Mouse (Mus musculus) adrenal gland, postnatal 25 days (tissue): Measurements from ENCODE around the gene Oaz2. TPM values are rescaled to one million over a fixed set of nuclear protein-coding genes. Genes with fewer than 3 reads are reported as not detected.
A peak's percentile ranks its signal among the peaks of the same experiment; 100 is the strongest.
"Not testable (repeated sequence)": the region's sequence is repeated elsewhere in the genome, so short reads cannot be mapped to it uniquely, and the experiment has no call there.

Experiments used
- DNase-seq: peaks from one replicate; pipeline ENCODE4 v3.0.0; 2021; ENCODE audit warnings: mixed read lengths
- total RNA-seq: library from RNA; stranded (reverse); gene quantifications from 2 replicates; pipeline ENCODE4 v1.2.3, GENCODE M21; 2021

Oaz2 gene
- total RNA-seq, 1 experiment from 2014 or later, result 131 TPM

GRCm38 (mm10) chr9:65651957-65652356 lies 15.8 kb upstream of the Oaz2 start:
- DNase-seq, result not testable (repeated sequence)

- no peak for DNase-seq
These were observed 14.1 kb upstream of the Oaz2 start for GRCm38 (mm10) chr9:65653741-65654140.

GRCm38 (mm10) chr9:65654700-65655237 lies 13.0 kb upstream of the Oaz2 start:
- no peak for DNase-seq

- no peak for DNase-seq
These were observed 12.3 kb upstream of the Oaz2 start for GRCm38 (mm10) chr9:65655540-65655939.

DNA sequence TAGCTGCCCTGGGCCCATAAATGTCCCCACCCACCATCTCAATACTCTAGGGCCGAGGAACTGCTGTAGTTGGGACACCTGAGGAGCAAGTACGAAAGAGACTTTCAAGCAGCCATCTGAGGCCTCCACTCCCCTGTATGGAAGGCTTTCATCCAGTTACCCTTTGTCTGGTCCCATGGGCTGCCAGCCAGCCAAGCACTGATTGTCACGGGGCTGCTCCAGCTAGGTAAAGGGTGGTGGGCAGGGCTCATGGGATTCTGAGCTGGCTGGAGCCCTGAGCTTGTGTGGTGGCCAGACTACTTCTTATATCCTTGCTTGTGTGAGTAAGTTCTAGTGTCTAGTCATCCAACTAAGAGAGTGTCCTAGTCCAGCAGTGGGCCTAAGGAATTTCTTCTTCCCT lies 10.6 kb upstream of the Oaz2 start:
- peak; percentile 21 for DNase-seq

DNA sequence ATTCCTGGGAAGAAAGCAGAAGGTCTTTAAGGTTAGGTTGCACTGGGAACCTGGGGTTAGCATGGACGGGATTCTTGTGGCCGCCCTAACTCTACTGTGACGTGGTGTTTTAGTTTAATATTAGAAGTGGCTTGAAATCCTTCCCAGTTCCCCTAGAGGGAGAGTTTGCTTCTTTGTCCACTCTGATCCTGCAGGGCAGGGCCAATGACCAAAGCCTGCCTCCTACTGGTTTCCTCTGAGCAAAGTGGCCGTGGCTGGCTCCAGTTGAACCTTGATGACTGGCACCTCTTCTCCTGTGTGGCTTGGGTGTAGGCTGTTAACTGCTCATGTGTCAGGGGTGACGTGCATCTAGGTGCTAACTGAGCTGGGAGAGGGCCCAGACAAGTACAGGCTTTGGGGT lies 6.8 kb upstream of the Oaz2 start:
- DNase-seq, result no peak

DNA sequence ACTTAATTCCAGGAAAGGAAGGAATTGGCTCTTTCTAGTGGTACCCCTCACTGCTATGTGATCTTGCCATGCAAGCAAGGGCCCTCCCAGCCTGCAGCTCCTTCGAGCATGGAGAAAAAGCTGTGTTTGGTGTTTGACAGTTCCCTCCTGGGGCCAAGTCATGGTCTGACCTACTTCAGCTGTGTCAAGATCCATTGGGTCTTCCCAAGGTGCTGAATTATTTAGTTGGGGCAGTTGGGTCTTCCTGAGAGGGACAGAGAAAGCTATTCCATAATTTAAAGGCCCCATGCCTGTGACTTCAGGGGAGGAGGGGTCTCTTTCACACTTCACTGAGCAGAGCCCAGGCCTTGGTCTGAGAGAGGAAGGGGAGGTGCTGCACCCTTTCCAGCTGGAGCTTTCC lies 6.3 kb upstream of the Oaz2 start:
- no peak for DNase-seq

GRCm38 (mm10) chr9:65664163-65664562 lies 3.6 kb upstream of the Oaz2 start:
- peak; percentile 63 for DNase-seq

DNA sequence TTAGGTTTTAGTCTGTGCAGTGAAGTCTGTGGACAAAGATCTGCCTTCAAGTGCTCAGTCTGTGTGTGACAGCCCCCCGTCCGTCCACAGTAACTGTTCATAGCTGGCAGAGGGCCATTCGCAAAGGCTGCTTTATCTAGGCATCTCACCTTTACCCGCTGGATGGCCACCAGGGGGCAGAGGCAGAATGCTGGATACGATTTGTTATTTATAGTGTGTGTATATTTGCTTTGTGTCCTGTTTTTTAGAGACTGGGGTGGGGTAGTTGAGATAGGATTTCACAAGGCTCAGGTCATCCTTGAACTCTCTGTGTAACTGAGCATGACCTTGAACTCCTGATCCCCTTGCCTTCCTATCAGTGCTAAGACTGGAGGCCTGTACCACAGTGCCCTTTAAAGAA lies 1.8 kb upstream of the Oaz2 start:
- DNase-seq, result peak; percentile 75

GRCm38 (mm10) chr9:65671431-65671931 lies 3.7 kb downstream of the Oaz2 start:
- peak; percentile 76 for DNase-seq

DNA sequence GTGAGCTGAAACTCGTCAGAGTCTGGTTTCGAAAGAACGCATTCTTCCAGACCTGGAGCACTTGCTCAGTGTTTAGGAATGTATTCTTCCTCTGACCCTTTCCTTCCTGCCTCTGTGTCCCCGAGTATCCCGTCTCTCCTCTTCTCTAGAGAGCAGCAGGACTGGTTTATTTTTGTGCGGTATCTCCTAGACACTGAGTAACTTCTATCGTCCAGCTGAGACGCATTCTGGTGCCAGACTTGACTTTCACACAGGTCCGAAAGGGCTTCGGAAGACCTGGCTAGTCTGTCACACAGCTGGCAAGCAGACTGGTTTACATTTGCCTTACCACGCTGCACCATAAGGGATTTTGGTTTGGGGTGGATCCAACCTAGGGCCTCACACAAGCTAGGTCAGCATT lies 5.2 kb downstream of the Oaz2 start:
- no peak for DNase-seq

DNA sequence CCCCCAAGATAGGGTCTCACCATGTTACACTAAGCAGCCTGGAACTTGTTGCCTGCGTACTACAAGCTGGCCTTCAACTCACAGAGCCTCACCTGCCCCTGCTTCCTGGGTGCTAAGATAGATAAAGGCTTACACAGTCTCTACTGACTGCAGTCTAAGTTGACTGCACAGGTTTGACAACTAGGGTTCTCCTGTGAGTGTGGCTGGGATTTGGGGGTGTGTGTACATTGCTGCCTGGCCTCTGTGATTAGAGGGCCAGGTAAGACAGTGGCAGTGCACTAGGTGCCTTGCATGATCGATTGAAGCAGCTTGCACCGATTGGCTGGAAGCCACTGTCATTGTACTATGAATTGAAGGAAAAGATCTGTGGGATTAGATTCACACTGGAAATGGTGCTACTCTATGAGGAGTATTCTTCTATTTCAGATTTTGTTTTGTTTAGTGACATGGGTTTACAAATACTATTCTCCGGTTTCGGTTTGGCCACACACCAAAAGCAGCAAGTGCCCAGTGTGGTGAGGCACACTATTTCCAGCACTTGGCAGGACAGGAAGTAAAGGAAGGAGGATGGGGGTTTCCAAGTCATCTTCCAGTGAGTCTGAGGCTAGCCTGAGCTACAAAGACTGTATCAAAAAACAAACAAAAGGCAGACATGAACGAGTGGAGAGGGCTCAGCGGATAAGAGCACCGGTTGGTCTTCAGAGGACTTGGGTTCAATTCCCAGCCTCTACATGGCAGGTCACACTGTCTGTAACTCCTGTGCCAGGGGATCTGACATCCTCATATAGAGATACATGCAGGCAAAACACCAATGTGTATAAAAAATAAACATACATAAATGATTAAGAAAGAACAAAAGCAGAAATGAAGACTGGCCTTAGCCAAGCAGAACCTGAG lies 7.9 kb downstream of the Oaz2 start:
- no peak for DNase-seq

GRCm38 (mm10) chr9:65676358-65677118 lies 8.7 kb downstream of the Oaz2 start:
- DNase-seq, result peak; percentile 98

GRCm38 (mm10) chr9:65677119-65677462 lies 9.3 kb downstream of the Oaz2 start:
- no peak for DNase-seq

DNA sequence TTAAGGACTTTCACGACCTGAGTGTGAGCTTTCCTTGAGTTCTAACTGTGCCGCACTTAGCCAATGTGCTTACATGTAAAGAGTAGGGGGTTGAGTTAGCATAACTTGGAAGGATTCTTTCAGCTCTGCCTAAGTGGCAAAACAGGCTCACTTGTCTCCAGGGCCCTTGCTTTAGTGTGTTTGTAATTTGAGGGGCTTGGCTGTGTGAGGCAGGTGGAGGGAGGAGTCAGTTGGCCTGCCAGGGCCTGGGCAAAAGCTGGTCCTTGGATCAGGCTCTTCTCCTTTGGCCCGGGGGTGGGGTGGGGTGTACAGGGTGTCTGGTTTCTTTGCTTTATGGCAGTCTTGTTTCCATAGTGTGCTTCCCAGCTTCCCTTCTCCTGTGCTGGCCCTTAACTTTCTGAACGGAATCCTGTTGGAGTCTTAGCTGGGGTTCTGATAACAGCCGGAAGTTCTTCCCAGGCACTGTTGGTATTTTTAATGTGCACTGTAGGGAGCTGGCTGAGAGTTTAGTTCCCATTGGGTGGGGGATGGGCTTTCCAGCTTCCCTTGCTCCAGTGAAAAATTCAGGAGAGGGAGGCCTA lies 11.5 kb downstream of the Oaz2 start:
- peak; percentile 24 for DNase-seq

- no peak for DNase-seq
These were observed 13.3 kb downstream of the Oaz2 start for GRCm38 (mm10) chr9:65680938-65681633.

GRCm38 (mm10) chr9:65681634-65681940 lies 13.8 kb downstream of the Oaz2 start:
- DNase-seq, result no peak

GRCm38 (mm10) chr9:65682183-65682582 lies 14.4 kb downstream of the Oaz2 start:
- DNase-seq, result no peak

DNA sequence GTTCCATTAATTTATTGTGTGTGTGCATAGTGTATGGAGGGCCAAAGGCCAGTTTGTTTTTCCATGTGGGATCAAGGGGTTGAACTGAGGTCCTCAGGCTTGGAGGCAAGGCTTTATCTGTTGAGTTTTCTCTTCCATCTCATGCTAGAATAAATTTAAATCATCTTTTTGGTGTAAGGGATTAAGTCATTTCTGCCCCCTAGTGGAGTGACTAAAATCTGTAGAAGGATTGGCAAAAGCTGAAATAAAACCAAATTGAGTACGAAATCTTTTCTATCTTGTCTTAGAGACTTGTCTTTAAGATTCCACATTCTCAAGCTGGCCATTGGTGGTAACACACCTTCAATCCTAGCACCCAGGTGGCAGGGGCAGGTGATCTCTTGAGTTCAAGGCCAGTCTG lies 15.2 kb downstream of the Oaz2 start:
- no peak for DNase-seq

DNA sequence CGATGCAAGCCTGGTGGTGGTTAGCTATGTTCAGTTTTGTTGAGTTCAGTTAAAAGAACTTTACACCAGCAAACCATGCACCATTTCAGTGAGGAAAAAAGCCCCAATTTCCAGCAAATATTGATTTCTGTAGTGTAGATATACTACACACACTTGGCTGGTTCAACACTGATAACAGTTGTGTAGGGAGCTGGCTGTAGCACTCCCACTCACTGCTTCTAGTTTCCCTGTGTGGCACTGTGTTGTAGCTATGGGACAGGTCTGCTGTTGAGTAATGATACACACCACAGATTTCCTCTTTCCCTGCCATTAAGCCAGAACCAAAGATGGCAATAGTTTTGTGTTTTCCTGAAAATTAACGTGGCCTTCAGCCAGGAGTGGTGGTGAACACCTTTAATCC lies 16.9 kb downstream of the Oaz2 start:
- no peak for DNase-seq

GRCm38 (mm10) chr9:65689869-65690268 lies 22.1 kb downstream of the Oaz2 start:
- not testable (repeated sequence) for DNase-seq

GRCm38 (mm10) chr9:65692466-65692865 lies 24.7 kb downstream of the Oaz2 start:
- no peak for DNase-seq
